Mouse (Mus musculus) spleen, postnatal 10 days (tissue): ENCODE measurements around the gene Taf4.

ENCODE experiments used
- DNase-seq, 2 experiments: peaks; one replicate each; pipeline ENCODE4 v3.0.0; 2021 to 2022; ENCODE audit warnings: low spot score in 2 of 2

Taf4 gene

GRCm38 (mm10) chr2:179976628-179977343, at the start of gene Taf4:
TSS of gene Taf4 (minus strand) at chr2:179976646.
- DNase-seq = peak; percentile 90 to 97

- DNase-seq = no peak
Measured at GRCm38 (mm10) chr2:180025861-180026200, 49.4 kb upstream of the Taf4 start.

- DNase-seq = peak in 1 of 2 experiments; percentile 62
Measured at GRCm38 (mm10) chr2:180025135-180025860, 48.9 kb upstream of the Taf4 start.

GRCm38 (mm10) chr2:180024401-180025098, 48.1 kb upstream of the Taf4 start, which contains the start of gene Lsm14b:
TSS of gene Lsm14b (plus strand) at chr2:180024987.
- DNase-seq = peak; percentile 97

GRCm38 (mm10) chr2:180022751-180023150, 46.3 kb upstream of the Taf4 start:
- DNase-seq = no peak

- DNase-seq = no peak
Measured at GRCm38 (mm10) chr2:180020919-180021318, 44.5 kb upstream of the Taf4 start.

- no peak for DNase-seq
Measured at GRCm38 (mm10) chr2:180020091-180020661, 43.7 kb upstream of the Taf4 start.

GRCm38 (mm10) chr2:180018573-180018972, 42.1 kb upstream of the Taf4 start:
- DNase-seq = no peak

GRCm38 (mm10) chr2:180017632-180018031, 41.2 kb upstream of the Taf4 start:
- DNase-seq = no peak

GRCm38 (mm10) chr2:180013686-180014085, 37.2 kb upstream of the Taf4 start:
- no peak for DNase-seq

GRCm38 (mm10) chr2:180011370-180011769, 34.9 kb upstream of the Taf4 start:
- DNase-seq = no peak

- no peak for DNase-seq
Measured at GRCm38 (mm10) chr2:180010686-180011085, 34.2 kb upstream of the Taf4 start.

- no peak for DNase-seq
Measured at GRCm38 (mm10) chr2:180006352-180007017, 30.0 kb upstream of the Taf4 start.

- no peak for DNase-seq
Measured at GRCm38 (mm10) chr2:180005656-180006351, 29.4 kb upstream of the Taf4 start.

GRCm38 (mm10) chr2:180001635-180002034, 25.2 kb upstream of the Taf4 start:
- no peak for DNase-seq

GRCm38 (mm10) chr2:179998431-179998830, 22.0 kb upstream of the Taf4 start:
- no peak for DNase-seq

GRCm38 (mm10) chr2:179993071-179993470, 16.6 kb upstream of the Taf4 start:
- no peak for DNase-seq

GRCm38 (mm10) chr2:179989098-179989497, 12.7 kb upstream of the Taf4 start:
- DNase-seq = no peak

GRCm38 (mm10) chr2:179986437-179987022, 10.1 kb upstream of the Taf4 start:
- no peak for DNase-seq

GRCm38 (mm10) chr2:179985695-179986094, 9.2 kb upstream of the Taf4 start:
- no peak for DNase-seq

- no peak for DNase-seq
Measured at GRCm38 (mm10) chr2:179984830-179985229, 8.4 kb upstream of the Taf4 start.
